Mouse (Mus musculus): ENCODE data around the gene Gm28845.

Gm28845 gene

DNA sequence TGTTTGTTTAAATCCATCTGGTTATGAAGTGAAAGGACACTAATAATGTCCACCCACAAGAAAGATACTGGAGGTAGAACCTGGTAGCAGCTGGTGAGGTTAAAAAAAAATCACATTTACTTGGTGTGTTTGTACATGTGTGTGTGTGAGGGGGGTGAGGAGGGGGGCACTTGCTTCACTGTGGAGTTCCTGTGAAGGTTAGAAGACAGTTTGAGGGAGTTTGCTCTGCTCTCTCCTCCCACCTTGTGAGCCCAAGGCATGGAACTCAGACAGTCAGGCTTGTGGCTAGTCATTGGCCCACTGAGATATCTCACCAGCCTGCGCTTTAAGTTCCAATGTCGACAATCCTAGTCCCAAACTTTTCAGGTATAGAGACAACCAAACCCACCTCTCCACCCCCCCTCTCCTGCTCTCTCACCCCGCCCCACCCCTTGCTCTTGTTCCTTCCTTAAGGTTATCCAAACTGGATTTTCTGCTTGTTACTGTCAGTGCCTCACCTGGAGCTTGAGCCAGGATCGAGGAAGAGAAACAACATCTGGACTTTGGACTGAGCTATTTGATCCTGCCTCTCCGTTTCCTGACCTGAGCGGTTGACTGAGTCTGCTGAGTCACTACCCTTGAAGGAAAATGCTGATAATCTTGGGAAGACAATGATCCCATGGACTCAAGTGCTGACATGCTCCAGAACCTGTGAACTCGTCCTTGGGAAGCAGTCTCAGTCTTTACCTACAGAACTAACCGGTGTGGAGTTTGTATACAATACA is 1.0 kb downstream of the Gm28845 start:
- DNase-seq (ENCODE audit: low read depth, low spot score): no peak
- Histone ChIP-seq H3K36me3 (ENCODE audit: control insufficient read depth, insufficient read depth, low read length, poor library complexity, severe bottlenecking) (no peaks in the 10 kb centered on the region), H3K27me3 (ENCODE audit: control insufficient read depth, insufficient read depth, low read length, poor library complexity, severe bottlenecking) (no peaks in the 10 kb centered on the region; the same call in 1 of the 2 replicates)

DNA sequence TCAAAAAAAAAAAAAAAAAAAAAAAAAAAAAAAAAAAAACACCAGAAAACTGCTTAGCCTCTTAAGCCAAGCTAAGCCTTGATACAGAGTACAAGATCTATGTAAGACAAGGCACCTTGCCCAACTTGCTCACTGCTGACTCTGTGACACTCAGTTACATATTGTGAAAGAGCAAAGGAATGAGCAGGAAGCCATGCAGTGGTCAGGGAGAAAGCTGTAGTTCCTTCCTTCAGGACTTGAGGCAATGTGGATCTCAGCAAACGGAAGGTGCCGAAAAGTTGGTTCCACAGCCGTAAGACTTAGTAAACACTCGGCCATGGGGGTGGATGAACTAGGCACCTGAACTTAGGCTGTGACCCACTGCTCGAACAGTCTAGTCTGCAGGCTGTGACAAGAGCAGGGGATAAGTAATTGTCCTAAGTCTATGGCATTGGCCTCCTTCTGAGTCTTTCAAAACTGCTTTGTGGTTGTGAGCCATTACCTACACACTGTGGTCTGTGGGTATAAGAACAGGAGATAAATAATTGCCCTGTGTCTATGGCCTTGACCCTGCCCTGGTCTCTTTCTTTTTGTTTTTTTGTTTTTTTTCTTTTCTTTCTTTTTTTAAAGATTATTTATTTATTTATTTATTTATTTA is 5.7 kb downstream of the Gm28845 start:
- Histone ChIP-seq H3K36me3 (ENCODE audit: control insufficient read depth, insufficient read depth, low read length, poor library complexity, severe bottlenecking) (no peaks in the 10 kb centered on the region), H3K27me3 (ENCODE audit: control insufficient read depth, insufficient read depth, low read length, poor library complexity, severe bottlenecking) (no peaks in the 10 kb centered on the region)
- DNase-seq (ENCODE audit: low read depth, low spot score): no peak

DNA sequence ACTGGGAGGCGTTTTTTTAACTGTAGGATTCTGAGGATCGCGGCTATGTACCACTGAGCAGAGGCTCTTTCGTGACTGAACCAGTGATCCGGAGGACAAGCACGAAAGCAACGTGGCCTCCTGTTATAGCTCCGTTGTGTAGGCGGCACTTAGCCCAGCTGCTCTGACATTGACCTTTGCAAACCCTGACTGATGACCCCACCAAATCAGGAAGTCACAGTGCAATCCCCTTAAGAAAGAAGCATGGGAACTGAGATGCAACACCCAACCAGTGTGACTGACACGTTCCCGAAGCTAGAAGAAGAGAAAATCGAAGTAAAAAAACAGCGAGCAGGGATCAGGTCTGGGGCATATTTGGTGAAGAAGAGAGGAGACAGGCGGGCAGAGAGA is 6.6 kb downstream of the Gm28845 start:
- no peak for DNase-seq (ENCODE audit: low read depth, low spot score)
- no peaks in the 10 kb centered on the region for H3K36me3 ChIP-seq (ENCODE audit: control insufficient read depth, insufficient read depth, low read length, poor library complexity, severe bottlenecking)
- no peaks in the 10 kb centered on the region for H3K27me3 ChIP-seq (ENCODE audit: control insufficient read depth, insufficient read depth, low read length, poor library complexity, severe bottlenecking)

DNA sequence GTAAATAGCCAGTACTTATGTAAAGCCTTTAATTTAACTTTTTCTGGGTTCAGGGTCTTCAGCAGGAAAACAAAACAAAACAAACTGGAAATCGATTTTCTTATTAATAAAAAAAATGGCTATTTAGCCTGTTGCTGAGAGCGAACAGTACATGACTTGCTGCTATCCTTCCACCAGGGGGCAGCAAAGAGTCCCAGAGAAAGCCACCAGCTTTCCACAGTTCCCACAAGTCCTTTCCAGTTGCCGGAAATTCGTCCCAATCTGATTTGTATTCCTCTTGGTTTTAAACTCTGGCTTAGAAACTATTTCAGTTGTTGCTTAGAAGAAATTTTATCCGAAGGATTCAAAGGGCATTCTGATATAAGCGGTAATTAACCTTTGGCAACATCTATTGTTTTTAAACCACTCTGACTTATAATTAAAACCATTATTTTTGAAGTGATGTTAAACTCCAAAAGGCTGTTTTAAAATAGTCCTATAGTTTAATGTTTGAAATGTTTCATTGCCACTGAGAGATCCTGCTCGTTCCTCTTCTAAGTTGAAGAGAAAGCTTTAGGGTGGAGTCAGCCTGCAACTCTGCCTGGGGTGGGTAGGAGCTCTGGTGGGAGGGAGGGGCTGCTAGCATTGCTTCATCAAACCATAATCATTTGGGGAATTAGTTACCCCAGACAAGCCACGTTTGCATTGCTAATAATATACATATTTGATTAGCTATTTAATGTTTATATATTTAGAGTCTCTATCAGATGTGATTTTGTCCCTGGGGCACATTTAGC is 7.1 kb downstream of the Gm28845 start:
- H3K27me3 ChIP-seq (ENCODE audit: control insufficient read depth, insufficient read depth, low read length, poor library complexity, severe bottlenecking): no peaks in the 10 kb centered on the region
- no peaks in the 10 kb centered on the region for H3K36me3 ChIP-seq (ENCODE audit: control insufficient read depth, insufficient read depth, low read length, poor library complexity, severe bottlenecking)
- DNase-seq (ENCODE audit: low read depth, low spot score): peak; percentile 69

DNA sequence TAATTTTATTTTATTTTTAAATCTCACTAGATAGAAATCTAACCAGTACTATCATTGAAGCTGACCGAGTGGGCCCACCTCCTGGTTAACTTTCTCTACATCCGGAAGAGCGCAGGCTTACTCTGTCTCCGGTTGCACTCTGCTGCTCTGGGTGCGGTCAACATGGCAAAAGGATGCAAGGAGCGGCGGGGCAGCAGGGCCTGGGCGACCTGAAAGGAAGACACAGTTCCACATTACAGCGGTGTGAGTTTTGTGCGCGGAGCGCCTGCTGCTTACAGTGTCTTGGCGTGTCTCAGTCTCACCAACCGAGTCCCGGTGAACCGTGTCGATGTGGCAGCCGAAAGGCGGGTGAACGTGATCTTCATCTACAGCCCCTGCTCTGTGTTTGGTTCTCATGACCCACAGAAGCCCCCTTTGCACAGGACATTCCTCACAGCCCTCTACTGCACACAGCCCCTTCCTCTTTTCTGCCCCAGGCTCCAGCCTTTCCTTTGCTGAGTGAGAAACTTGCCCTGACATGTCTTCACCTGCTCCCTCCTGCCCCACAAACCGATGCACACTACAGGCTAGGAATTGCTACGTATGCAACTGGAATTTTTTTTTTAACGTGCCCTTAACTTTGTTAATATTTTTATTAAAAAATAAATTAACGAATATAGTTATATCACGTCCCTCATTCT is 9.5 kb downstream of the Gm28845 start:
- DNase-seq (ENCODE audit: low read depth, low spot score): no peak
- Histone ChIP-seq H3K27me3 (ENCODE audit: control insufficient read depth, insufficient read depth, low read length, poor library complexity, severe bottlenecking) (no peaks in the 10 kb centered on the region), H3K36me3 (ENCODE audit: control insufficient read depth, insufficient read depth, low read length, poor library complexity, severe bottlenecking) (no peaks in the 10 kb centered on the region)

DNA sequence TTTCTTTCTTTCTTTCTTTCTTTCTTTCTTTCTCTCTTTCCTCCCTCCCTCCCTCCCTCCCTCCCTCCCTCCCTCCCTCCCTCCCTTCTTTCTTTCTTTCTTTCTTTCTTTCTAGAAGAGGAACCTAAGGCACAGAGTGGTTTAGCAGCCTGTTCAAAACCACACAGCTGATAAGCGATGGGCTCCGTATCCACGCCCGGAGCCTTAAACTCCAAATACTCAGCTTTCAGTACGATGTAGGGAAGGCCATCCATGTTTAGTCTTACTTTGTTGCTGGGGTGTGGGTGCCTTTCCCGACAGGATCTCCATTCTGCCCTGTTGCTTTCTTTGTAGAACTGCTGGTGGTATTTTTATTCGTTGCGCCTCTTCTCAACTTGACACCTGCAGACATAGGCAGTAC is 10.2 kb downstream of the Gm28845 start:
- DNase-seq (ENCODE audit: low read depth, low spot score): no peak
- no peaks in the 10 kb centered on the region for H3K36me3 ChIP-seq (ENCODE audit: control insufficient read depth, insufficient read depth, low read length, poor library complexity, severe bottlenecking)

DNA sequence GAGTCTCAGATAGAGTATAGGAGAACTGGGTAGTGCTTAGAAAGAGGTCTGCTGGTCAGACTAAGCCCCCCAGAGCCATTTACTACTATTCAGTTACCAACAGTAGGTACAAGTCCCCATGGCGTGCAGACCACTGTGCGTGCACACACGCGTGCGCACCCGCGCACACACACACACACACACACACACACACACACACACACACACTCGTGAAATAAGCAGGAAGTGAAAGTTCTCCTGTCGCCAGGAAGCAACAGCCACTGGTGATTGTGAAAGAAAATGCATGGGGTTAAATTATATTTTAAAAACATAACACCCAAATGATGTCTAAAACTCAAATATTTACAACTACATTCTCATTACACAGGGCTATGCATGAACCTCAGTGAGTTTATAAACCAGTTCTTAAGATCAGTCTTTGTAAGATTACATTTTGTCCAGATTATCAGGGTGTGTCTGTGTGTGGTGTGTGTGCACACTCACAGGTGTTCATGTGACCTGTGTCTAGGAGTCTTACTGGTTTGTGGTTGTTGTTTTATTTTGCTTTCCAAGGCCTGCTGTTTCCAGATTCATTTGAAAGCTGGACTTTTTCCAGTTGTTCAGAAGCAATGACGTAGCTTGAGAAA is 11.6 kb downstream of the Gm28845 start:
- H3K27me3 ChIP-seq (ENCODE audit: control insufficient read depth, insufficient read depth, low read length, poor library complexity, severe bottlenecking): no peaks in the 10 kb centered on the region
- H3K36me3 ChIP-seq (ENCODE audit: control insufficient read depth, insufficient read depth, low read length, poor library complexity, severe bottlenecking): no peaks in the 10 kb centered on the region
- DNase-seq (ENCODE audit: low read depth, low spot score): no peak

More for the DNA sequence above, 10.2 kb downstream of the Gm28845 start:
- H3K27me3 ChIP-seq (ENCODE audit: control insufficient read depth, insufficient read depth, low read length, poor library complexity, severe bottlenecking): no peaks in the 10 kb centered on the region

DNA sequence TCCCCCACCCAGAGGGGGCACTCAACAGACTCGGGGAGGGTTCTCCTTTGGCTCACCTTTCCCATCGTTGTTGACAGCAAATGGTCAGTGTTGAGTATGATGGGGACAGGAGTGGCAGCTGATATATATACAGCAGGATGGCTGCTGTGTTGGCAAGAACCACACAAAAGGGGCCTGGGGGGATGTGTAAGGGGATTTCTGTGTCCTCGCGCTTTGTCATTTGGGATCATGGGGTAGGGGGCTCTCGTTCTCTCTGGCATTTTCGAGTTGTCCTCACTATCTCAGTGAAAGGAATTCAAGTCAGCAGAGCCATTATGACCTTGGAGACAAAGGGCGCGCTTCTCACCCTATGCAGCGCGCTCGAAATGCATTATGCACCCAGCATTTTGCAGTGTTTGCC is 16.1 kb downstream of the Gm28845 start, which contains the start of gene Cryga:
Gene Cryga (minus strand): TSS at position 101 of the 400 bp plus-strand sequence.
- DNase-seq (ENCODE audit: low read depth, low spot score): no peak
- Histone ChIP-seq H3K27me3 (ENCODE audit: control insufficient read depth, insufficient read depth, low read length, poor library complexity, severe bottlenecking) (no peaks in the 10 kb centered on the region), H3K36me3 (ENCODE audit: control insufficient read depth, insufficient read depth, low read length, poor library complexity, severe bottlenecking) (no peaks in the 10 kb centered on the region)

DNA sequence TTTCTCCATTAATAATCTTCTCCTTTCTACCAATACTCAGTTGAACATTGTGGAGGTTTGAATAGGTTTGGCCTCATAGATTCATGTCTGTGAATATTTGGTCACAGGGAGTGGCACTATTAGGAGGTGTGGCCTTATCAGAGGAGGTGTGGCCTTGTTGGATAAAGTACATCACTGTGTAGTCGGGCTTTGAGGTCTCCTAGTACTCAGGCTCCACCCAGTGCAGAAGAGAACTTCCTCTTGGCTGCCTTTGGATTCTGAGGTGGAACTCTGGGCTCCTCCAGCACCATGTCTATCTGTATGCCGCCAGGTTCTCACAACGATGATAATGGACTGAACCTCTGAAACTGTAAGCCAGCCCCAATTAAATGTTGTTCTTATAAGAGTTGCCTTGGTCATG is 22.4 kb downstream of the Gm28845 start:
- H3K27me3 ChIP-seq (ENCODE audit: control insufficient read depth, insufficient read depth, low read length, poor library complexity, severe bottlenecking): no peaks in the 10 kb centered on the region
- H3K36me3 ChIP-seq (ENCODE audit: control insufficient read depth, insufficient read depth, low read length, poor library complexity, severe bottlenecking): no peaks in the 10 kb centered on the region
- no peak for DNase-seq (ENCODE audit: low read depth, low spot score)

DNA sequence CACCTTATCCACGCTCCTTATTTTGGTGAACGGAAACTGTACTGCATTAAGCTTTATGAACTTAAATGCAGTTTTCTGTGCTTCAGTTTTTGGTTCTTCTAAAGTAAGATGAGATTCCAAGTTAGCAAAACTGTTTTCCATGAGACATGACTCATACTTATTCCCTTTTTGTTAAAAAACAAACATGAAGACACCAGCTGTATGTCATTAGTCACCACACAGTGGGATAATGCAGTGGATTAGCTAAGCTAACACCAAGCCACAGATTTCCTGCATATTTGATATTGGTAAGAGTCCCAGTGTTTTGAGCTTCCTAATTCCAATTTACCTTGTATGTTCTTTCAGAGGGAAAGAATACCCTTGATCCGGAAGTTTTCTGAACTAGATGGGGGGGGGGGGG is 27.8 kb downstream of the Gm28845 start:
- no peak for DNase-seq (ENCODE audit: low read depth, low spot score)

DNA sequence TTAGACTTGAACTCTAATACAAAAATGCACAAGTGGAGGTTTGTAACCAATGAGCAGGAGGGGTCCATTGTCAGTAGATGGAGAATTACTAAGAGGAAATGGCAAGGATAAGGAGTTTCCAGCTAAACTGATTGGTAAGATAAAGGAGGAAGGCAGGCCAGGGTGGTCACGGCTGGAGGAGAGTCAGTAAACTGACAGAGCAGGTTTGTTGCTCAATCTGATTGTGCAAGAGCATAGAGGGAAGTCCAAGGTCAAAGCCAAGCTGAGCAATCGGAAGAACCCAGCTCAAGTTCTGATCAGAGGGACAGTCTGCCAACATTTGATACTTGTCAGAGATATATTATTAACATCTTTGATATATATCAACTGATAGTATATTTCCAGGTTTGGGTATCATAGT is 29.0 kb downstream of the Gm28845 start:
- H3K27me3 ChIP-seq (ENCODE audit: control insufficient read depth, insufficient read depth, low read length, poor library complexity, severe bottlenecking): no peaks in the 10 kb centered on the region
- H3K36me3 ChIP-seq (ENCODE audit: control insufficient read depth, insufficient read depth, low read length, poor library complexity, severe bottlenecking): no peaks in the 10 kb centered on the region
- no peak for DNase-seq (ENCODE audit: low read depth, low spot score)

More for the DNA sequence above, 27.8 kb downstream of the Gm28845 start:
- Histone ChIP-seq H3K27me3 (ENCODE audit: control insufficient read depth, insufficient read depth, low read length, poor library complexity, severe bottlenecking) (no peaks in the 10 kb centered on the region), H3K36me3 (ENCODE audit: control insufficient read depth, insufficient read depth, low read length, poor library complexity, severe bottlenecking) (no peaks in the 10 kb centered on the region)

DNA sequence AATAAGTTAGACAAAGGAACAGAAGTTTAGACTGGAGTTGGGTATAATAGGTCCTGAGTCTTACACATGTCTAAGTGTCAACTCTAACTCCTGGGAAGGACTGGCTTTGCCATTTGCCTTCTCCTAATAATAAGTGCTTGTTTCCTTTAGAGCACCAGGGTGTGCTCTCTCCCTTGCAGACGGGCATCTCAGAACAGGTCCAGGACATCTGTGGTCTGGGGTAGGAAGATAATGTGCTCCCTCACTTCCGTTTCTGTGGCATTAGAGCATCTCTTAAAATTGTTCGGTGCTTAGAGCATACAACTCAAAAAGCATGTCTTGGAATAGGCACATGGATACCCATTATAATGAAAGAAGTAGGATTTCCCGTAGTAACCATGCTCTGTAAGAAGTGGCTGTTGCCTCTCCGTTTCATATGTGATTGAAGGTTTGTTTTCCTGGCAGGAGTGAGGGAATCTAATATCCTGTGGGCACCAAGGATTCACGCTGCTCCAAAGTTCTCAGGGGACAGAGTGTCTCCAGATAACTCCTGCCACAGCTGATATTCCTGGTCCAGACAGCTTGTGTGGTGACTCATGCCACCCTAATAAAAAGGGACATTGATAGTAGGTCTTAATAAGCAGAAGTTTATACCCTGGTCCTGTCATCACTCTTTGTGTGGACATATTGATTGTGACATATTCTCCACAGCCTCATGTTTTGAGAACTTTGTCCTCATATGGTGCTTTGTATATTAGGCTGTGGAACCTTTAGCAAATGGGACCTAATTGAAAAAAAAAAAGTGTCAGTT is 30.6 kb downstream of the Gm28845 start:
- Histone ChIP-seq H3K27me3 (ENCODE audit: control insufficient read depth, insufficient read depth, low read length, poor library complexity, severe bottlenecking) (no peaks in the 10 kb centered on the region), H3K36me3 (ENCODE audit: control insufficient read depth, insufficient read depth, low read length, poor library complexity, severe bottlenecking) (no peaks in the 10 kb centered on the region)
- no peak for DNase-seq (ENCODE audit: low read depth, low spot score)

DNA sequence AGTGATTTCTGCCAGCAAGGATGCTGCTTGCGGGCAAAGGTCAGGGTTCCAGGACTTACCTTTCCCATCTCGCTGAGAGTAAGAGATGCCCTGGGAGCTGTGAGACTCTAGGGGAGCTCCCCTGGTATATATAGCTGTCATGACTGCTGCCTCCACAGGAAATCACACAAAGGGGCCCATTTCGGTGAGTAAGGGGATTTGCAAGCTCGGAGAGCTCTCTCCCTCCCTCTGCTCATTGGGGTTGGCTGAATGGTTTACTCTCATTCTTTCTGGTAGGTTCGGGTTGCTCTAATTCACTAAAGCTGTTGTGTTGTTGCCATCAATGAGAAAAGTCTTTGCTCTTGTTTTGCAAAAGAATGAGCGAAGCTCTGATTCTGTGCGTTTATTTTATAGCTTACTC is 37.2 kb downstream of the Gm28845 start, which contains the start of gene Crygb:
Gene Crygb (minus strand): TSS at position 101 of the 400 bp plus-strand sequence.
- DNase-seq (ENCODE audit: low read depth, low spot score): no peak
- Histone ChIP-seq H3K36me3 (ENCODE audit: control insufficient read depth, insufficient read depth, low read length, poor library complexity, severe bottlenecking) (no peaks in the 10 kb centered on the region), H3K27me3 (ENCODE audit: control insufficient read depth, insufficient read depth, low read length, poor library complexity, severe bottlenecking) (no peaks in the 10 kb centered on the region)

Data from splenic B cell, adult 2 months (primary cell).